Mouse (Mus musculus): ENCODE data around the gene Tnfsf4. TPM values are rescaled to one million over a fixed set of nuclear protein-coding genes. Genes with fewer than 3 reads are reported as not detected.

Gene Tnfsf4
- polyA plus RNA-seq (2014; fragmentation: Illumina TruSeq; extraction: RNeasy Lipid Tissue Mini Kit (QIAGEN cat#74804); ENCODE audit: low read depth, low replicate concordance) = not detected

GRCm38 (mm10) chr1:161394931-161395459, at the start of gene Tnfsf4:
TSS of gene Tnfsf4 (plus strand) at chr1:161395409.

Other genes starting within 250 kb of the Tnfsf4 start
- gene Tex50, start 236.1 kb upstream of the Tnfsf4 start, polyA plus RNA-seq (2014; fragmentation: Illumina TruSeq; extraction: RNeasy Lipid Tissue Mini Kit (QIAGEN cat#74804); ENCODE audit: low read depth, low replicate concordance) = not detected
- 199 TPM for gene Prdx6, start 144.2 kb upstream of the Tnfsf4 start, polyA plus RNA-seq (2014; fragmentation: Illumina TruSeq; extraction: RNeasy Lipid Tissue Mini Kit (QIAGEN cat#74804); ENCODE audit: low read depth, low replicate concordance)
- 0.20 TPM for gene Tnfsf18, start 99.2 kb downstream of the Tnfsf4 start, polyA plus RNA-seq (2014; fragmentation: Illumina TruSeq; extraction: RNeasy Lipid Tissue Mini Kit (QIAGEN cat#74804); ENCODE audit: low read depth, low replicate concordance)

All from kidney, adult 10 weeks (tissue).